Mouse (Mus musculus) neural tube, embryonic 11.5 days (tissue): ENCODE measurements around the gene Gpr83. TPM values are rescaled to one million over a fixed set of nuclear protein-coding genes. Genes with fewer than 3 reads are reported as not detected.

ENCODE experiments used
- ATAC-seq: fragments of 200-750 bp; cut with Nextera tagmentation; 2 replicates; pipeline ENCODE4 v1.8.0; 2017; ENCODE audit warnings: moderate number of reproducible peaks, mild to moderate bottlenecking, moderate TSS enrichment, moderate library complexity; ENCODE audit not compliant: insufficient read depth, low FRiP score, low TSS enrichment
- DNase-seq: peaks from one replicate; pipeline ENCODE4 v3.0.0-alpha.2; 2015; ENCODE audit warnings: low spot score
- H3K27ac ChIP-seq: fragments of 300-500 bp; sonication (generic); 2 replicates; pipeline ENCODE4 v1.5.1; 2014; ENCODE audit warnings: low read depth, mild to moderate bottlenecking, low read length
- H3K27me3 ChIP-seq: fragments of 300-500 bp; sonication (generic); 2 replicates; pipeline ENCODE4 v1.6.1; 2014; ENCODE audit warnings: mild to moderate bottlenecking, low read length, mixed read lengths; ENCODE audit not compliant: control insufficient read depth, insufficient read depth
- H3K36me3 ChIP-seq: fragments of 300-500 bp; sonication (generic); 2 replicates; pipeline ENCODE4 v1.6.1; 2014; ENCODE audit warnings: mild to moderate bottlenecking, low read length, moderate library complexity, mixed read lengths; ENCODE audit not compliant: control insufficient read depth, insufficient read depth
- H3K4me1 ChIP-seq: fragments of 300-500 bp; sonication (generic); 2 replicates; pipeline ENCODE4 v1.6.1; 2014; ENCODE audit warnings: low read length, mixed read lengths; ENCODE audit not compliant: control insufficient read depth, insufficient read depth
- H3K4me2 ChIP-seq: fragments of 300-500 bp; sonication (generic); 2 replicates; pipeline ENCODE4 v1.6.1; 2014; ENCODE audit warnings: low read depth, mild to moderate bottlenecking, moderate library complexity
- H3K4me3 ChIP-seq: fragments of 300-500 bp; sonication (generic); 2 replicates; pipeline ENCODE4 v1.5.1; 2014; ENCODE audit warnings: low read depth, low read length
- H3K9ac ChIP-seq: fragments of 300-500 bp; sonication (generic); 2 replicates; pipeline ENCODE4 v1.6.1; 2014; ENCODE audit warnings: mild to moderate bottlenecking, low read length
- H3K9me3 ChIP-seq: fragments of 300-500 bp; sonication (generic); 2 replicates; pipeline ENCODE4 v1.6.1; 2016; ENCODE audit warnings: low read length; ENCODE audit not compliant: control insufficient read depth
- WGBS: fragments of 180-500 bp; shearing (Covaris S2); extraction: QIAGEN DNeasy Blood & Tissue Kit; methylation state at CpG from one replicate; pipeline ENCODE4 v1.1.7; 2014; 5-methylcytosine and 5-hydroxymethylcytosine counted together
- polyA plus RNA-seq: library from polyadenylated mRNA; unstranded; fragments of >200 nt; fragmentation: Nextera tagmentation; extraction: Ambion mirVana; gene quantifications from 2 replicates; pipeline ENCODE4 v1.2.1, GENCODE M21; 2014

Gpr83 gene
- polyA plus RNA-seq, 1 experiment from 2014 or later = 0.58 TPM

GRCm38 (mm10) chr9:14841878-14842761 lies 17.9 kb upstream of the Gpr83 start:
- no peak for DNase-seq

GRCm38 (mm10) chr9:14843311-14843857 lies 16.6 kb upstream of the Gpr83 start:
- Histone ChIP-seq H3K4me2 (no peak overlapping the region), H3K27me3 (no peaks in the 10 kb centered on the region), H3K27ac (no peak overlapping the region), H3K9me3 (no peaks in the 10 kb centered on the region), H3K36me3 (no peaks in the 10 kb centered on the region), H3K9ac (no peak overlapping the region), H3K4me1 (no peaks in the 10 kb centered on the region), H3K4me3 (no peak overlapping the region)
- ATAC-seq = no peak
- DNase-seq = no peak
- 90% methylated on average over 6 of the region's 6 CpGs for WGBS

More at GRCm38 (mm10) chr9:14841878-14842761, 17.9 kb upstream of the Gpr83 start:
- no peak for ATAC-seq
- no peak overlapping the region for H3K4me3 ChIP-seq
- WGBS = 87% methylated on average over 10 of the region's 10 CpGs
- no peaks in the 10 kb centered on the region for H3K27me3 ChIP-seq
- H3K9ac ChIP-seq = no peak overlapping the region
- no peaks in the 10 kb centered on the region for H3K9me3 ChIP-seq
- H3K27ac ChIP-seq = no peak overlapping the region
- no peak overlapping the region for H3K4me2 ChIP-seq
- no peaks in the 10 kb centered on the region for H3K36me3 ChIP-seq
- H3K4me1 ChIP-seq = no peaks in the 10 kb centered on the region

DNA sequence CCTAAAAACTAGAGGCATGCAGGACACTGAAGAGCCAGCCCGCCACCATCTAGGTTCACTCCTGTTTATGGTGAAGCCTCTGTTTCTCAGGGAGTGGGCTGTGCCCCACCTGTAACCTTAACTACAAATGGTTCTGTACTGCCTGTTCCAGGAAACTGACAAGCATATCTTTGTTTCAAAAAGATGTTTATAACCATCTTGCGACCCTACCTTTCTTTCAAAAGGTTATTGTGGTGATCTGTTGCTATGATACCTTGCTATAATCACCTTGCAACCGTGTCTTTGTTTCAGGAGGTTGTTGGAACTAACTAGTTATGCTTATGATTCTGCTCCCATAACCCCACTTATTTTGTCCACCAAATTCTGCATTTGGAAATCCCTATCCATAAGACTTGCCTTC lies 16.1 kb upstream of the Gpr83 start:
- no peaks in the 10 kb centered on the region for H3K4me1 ChIP-seq
- no peak overlapping the region for H3K4me3 ChIP-seq
- no peaks in the 10 kb centered on the region for H3K9me3 ChIP-seq
- no peak overlapping the region for H3K9ac ChIP-seq
- no peaks in the 10 kb centered on the region for H3K27me3 ChIP-seq
- no peak overlapping the region for H3K4me2 ChIP-seq
- H3K27ac ChIP-seq = no peak overlapping the region
- no peak for ATAC-seq
- WGBS = 92% methylated on average over 3 of the region's 3 CpGs
- DNase-seq = no peak
- no peaks in the 10 kb centered on the region for H3K36me3 ChIP-seq

- 44% methylated on average over 5 of the region's 5 CpGs for WGBS
- no peak for DNase-seq
- H3K9me3 ChIP-seq = no peaks in the 10 kb centered on the region
Observed at GRCm38 (mm10) chr9:14846428-14846827, 13.6 kb upstream of the Gpr83 start.

DNA sequence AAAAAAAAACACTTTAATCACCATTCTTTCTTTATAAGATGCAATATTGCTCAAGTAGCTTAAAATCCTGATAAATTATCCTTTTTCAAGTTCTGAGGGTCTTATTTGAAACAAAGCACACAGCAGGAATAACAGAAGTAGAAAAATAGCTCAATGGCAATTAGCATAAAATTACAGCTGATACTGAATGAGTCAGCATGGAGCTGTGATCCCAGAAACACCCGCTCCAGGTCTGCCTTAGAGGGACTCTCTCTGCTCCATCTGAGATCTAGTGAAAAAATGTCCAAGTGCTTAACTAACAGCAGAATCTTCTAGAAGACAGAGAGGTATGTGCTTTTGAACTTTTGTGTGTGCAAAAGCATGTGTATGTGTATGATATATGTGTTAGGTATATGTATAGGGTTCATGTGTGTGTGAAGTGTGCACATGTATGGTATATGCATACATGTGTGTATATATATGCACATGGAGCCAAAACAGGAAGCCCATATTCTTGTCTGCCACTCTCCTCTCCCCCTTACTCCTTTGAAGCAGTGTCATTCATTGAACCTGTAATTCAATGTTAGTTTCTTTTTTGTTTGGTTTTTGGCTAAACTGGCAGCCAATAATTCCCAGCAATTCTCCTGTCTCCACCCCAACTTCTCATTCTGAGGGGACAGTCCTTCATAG lies 11.6 kb upstream of the Gpr83 start:
- no peak overlapping the region for H3K9ac ChIP-seq
- no peaks in the 10 kb centered on the region for H3K36me3 ChIP-seq
- no peaks in the 10 kb centered on the region for H3K9me3 ChIP-seq
- ATAC-seq (no peak), DNase-seq (no peak)
- no peaks in the 10 kb centered on the region for H3K4me1 ChIP-seq
- WGBS = 76% methylated on average over 1 of the region's 1 CpGs
- no peak overlapping the region for H3K4me3 ChIP-seq
- H3K27me3 ChIP-seq = no peaks in the 10 kb centered on the region
- H3K4me2 ChIP-seq = no peak overlapping the region
- no peak overlapping the region for H3K27ac ChIP-seq

More at GRCm38 (mm10) chr9:14846428-14846827, 13.6 kb upstream of the Gpr83 start:
- Histone ChIP-seq H3K4me1 (no peaks in the 10 kb centered on the region), H3K27ac (no peak overlapping the region), H3K9ac (no peak overlapping the region), H3K4me3 (no peak overlapping the region), H3K27me3 (no peaks in the 10 kb centered on the region), H3K36me3 (no peaks in the 10 kb centered on the region), H3K4me2 (no peak overlapping the region)
- no peak for ATAC-seq

DNA sequence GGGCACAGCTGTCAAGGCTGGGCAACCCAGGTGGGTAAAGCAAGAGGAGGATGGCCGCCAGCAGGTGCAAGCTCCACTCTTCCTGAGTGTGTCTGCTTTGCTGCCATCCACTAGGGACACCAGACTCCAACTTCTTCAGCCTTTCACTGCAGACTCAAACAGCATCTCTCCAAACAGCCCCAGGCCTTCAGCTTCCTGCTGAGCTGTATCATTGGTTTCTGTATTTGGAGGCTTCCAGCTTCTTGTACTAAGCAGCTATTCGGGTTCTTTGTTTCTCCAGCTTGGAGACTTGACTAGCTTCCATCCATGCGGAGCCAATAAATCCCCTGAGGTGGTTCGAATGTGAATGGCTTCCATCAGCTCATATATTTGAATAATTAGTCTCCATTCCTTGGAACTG lies 5.4 kb upstream of the Gpr83 start:
- no peaks in the 10 kb centered on the region for H3K9me3 ChIP-seq
- no peaks in the 10 kb centered on the region for H3K36me3 ChIP-seq
- peaks cover 3% of the 10 kb centered on the region for H3K27me3 ChIP-seq
- WGBS = 65% methylated on average over 4 of the region's 4 CpGs
- no peak for DNase-seq
- H3K4me1 ChIP-seq = no peaks in the 10 kb centered on the region
- no peak overlapping the region for H3K4me2 ChIP-seq
- no peak for ATAC-seq
- no peak overlapping the region for H3K4me3 ChIP-seq
- H3K9ac ChIP-seq = no peak overlapping the region
- H3K27ac ChIP-seq = no peak overlapping the region

DNA sequence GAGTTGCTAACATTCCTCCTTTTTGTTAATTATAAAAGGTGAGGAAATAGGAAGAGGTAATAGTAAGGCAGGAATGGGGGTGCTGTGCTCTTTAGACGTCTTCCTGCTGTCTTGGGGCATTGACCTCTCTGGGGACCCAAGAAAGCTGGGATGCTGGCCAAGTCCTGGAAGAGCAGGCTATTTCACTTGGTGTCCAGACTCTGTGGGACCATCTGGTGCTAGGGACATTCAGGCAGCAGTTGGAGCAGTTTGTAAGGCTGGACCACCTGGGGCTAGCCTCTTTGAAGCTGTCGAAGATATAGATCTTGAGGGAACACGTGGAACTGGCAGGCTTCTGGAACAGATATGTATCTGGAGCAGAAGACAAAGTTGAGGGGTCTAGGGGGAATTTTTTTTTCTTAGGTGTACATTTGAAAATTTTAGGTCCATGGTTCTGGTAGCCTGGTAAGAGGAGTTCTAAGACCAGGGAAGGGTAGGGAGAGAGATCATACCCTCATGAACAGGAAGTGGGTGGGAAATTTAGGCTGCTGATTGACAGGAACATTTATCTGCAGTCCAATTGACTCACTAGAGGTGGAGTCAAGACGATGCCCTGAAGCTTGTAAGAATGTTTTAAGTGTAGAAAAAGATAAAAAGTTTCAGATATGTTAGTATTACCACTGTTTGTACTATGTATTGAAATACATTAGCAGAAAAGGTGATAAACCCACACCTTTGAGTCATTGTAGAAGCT lies 2.9 kb upstream of the Gpr83 start:
- Histone ChIP-seq H3K4me3 (no peak overlapping the region), H3K4me1 (peaks cover 3% of the 10 kb centered on the region; the same call in 1 of the 2 replicates), H3K27me3 (peaks cover 18% of the 10 kb centered on the region), H3K9me3 (no peaks in the 10 kb centered on the region), H3K27ac (no peak overlapping the region), H3K36me3 (no peaks in the 10 kb centered on the region), H3K4me2 (no peak overlapping the region), H3K9ac (no peak overlapping the region)
- DNase-seq (no peak), ATAC-seq (no peak)
- WGBS = 63% methylated on average over 4 of the region's 4 CpGs

GRCm38 (mm10) chr9:14858170-14858706 lies 1.8 kb upstream of the Gpr83 start:
- Histone ChIP-seq H3K27ac (no peak overlapping the region), H3K27me3 (peaks cover 18% of the 10 kb centered on the region), H3K9ac (no peak overlapping the region), H3K9me3 (no peaks in the 10 kb centered on the region), H3K36me3 (no peaks in the 10 kb centered on the region), H3K4me3 (no peak overlapping the region), H3K4me2 (no peak overlapping the region), H3K4me1 (peaks cover 3% of the 10 kb centered on the region; the same call in 1 of the 2 replicates)
- DNase-seq (no peak), ATAC-seq (no peak)
- WGBS = 66% methylated on average over 7 of the region's 7 CpGs
